Mouse (Mus musculus): ENCODE results near the gene Rbm26. TPM values are rescaled to one million over a fixed set of nuclear protein-coding genes. Genes with fewer than 3 reads are reported as not detected.

The Rbm26 gene
- total RNA-seq, 4 experiments from 2014 or later, result 40.0 to 69.5 (median 47.2) TPM

DNA sequence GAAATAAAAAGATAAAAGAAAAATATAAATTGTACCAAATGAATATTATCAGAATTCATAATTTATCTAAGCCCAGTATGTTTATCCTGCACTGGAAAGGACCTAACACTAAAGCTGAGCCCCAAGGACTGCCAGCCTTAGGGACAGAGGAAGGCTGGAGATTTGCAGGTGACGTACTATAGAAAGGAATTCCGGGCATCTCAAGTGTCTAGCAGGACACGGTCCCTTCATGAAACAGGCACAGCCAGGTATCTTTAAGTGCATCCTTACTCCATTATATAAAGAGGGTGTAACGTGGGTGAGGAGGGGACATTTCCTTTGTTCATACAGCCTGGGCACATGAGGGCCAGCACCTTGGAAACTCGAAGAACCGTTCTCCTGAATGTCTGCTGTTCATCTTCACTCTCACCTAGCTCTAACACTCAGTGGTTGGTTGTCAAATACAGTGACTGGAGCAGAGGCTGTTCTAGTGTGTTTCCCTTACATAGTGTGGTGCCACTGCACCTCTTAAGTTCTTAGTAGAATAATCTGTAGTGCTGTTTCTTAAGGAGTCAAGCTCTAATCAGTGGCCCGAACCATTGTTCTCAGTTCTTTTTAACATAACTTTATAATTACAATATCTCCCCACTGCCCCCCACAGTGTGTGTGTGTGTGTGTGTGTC, 91.7 kb downstream of the Rbm26 start:
- no peak for DNase-seq

DNA sequence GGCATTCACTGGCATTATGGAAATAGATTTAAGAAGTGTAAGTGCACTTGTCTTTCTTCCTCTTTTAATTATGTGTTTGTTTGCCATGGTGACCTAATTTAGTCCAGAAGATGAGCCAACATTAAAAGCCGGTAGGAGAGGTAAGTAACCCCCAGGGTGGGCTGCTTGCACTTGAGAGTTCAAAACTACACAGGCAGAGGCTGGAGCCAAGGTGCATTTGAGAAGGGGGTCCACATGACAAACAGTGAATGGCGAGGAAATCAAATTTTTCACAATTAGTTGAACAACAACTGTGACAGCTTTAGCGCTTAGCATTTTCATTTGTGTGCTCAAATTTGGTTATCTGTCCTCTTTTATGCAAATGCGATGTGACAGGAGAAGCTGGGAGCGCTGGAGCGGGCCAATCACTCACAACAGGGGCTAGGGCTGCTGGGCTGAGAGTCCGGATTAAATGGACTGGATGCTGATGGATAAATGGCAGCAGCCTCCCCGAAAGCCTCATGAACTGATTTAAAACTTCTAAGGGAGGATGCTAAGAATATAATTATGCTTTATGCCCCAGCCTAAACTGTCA, 92.3 kb downstream of the Rbm26 start:
- no peak for DNase-seq

DNA sequence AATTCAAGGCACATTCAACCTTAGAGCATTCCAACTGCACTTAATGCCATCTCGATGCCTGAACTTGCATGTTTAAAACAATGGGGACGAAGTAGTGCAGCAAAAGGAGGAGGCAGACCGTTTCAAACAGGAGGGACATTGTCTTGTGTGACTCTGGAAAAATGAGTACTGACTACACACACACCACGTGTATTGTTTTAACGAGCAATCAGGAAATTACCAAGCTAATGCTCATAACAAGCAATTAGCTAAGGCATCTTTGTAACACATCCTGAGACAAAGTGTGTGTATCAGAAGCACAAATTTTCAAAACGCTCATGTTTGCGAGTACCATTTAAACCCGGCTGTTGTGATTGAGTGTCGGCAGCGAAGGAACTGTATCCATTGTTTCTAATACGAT, 93.0 kb downstream of the Rbm26 start:
- no peak for DNase-seq

DNA sequence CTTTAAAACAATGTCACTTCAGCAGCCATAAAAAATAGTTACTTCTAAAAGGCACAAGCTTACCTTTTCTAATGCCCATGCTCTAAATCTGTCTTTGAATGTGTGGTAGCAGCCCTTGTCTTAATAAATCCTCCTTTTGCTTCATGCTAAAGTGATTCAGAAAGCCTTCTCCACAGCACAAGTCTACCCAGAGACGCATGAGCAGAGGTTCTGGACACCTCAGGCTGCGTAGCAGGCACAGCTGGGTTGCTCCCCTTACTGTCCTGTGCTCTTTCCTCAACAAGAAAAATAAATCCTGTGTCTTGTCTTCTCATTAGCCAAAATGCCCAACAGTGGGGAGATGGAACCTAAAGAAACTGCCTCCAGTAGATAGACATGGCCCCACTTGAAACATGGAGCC, 102.4 kb downstream of the Rbm26 start:
- no peak for DNase-seq

DNA sequence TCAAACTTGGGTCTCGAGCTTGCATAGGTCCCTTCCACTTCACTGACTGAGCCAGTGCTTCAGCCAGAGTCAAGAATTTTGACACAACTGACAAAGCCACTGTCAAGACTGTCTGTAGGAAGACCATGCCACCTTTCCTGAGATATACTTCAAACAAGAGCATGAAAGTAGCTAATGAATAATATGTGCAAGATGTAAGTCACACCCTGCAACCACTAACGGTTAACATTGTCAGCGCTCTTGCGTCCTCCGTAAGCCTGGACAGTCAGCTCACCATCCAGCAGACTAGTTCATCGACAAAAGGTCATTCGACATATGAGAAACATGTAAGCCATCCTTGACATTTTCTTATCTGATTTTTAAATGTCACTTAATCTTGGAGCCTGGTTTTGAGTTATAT, 102.8 kb downstream of the Rbm26 start:
- no peak for DNase-seq

DNA sequence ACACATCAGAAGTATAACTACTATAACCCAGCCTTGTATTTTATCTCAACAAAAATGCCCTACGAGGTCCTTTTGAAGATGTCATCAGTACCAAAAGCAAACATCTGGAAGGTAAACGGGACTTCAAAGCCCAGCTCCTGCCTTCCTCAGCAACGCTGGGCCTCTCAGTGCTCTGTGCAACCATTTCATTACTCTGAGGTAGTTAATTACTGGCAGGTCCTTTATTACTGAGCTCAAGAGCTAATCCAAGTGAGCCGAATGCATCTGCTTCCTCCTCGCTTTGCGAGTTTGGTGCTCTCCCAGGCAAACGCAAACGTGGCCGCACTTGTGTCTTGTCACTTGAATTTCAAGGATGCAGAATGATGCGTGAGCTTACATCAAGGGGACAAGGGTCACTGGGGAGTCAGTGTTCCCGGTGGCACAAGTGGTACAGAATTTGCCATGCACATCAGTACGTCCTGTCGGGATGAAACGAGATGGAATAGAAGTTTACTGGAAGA, 106.1 kb downstream of the Rbm26 start:
- no peak for DNase-seq

DNA sequence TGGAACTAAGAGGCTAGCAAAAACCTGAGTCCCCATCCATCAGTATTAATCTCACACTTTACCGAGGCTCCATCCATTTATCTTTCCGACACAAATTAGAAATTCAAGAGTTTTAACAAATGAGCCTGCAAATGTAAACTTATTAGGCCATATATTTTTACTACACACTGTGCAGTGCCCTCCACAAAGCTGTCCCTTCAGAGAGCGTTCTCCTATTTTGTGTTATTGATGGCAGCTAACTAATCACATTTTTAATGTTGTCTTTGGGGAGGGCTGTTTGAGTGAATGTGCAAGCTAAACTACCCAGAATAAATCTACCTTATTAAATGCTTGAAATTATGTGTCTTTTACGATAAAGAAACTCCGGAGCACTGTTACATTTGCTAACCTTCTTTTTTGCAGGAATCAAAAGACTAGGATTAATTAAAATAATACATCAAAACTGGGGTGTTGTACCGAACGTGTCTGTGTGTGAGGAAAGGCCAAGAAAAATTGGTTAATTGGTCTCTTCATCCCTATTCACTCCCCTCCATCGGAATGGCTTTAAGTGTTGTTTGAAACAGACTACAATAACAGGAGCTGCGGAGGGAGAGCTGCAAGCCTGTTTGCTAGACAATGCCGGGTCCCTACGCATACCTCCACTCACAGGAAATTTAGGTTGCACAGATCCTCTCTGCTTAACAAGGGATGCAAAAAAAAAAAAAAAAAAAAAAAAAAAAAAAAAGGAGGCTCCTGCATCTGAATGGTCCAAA, 106.7 kb downstream of the Rbm26 start:
- DNase-seq, result no peak

DNA sequence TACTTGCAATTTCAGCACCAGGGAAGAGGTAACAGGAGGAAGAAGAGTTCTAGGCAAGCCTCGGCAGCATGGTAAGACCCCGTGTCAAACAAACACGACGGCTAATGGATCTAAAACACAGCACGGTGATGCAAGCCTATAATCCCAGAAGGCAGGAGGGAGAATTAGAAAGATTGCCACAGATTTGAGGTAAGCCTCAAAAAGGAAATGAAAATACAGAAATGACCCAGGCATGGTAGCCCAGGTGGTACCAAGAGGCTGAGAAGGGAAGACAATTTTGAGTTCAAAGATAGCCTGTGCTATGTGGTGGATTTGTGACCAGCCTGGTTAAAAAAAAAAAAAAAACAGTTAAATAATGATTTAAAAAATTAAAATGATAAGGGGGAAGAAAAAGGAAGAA, 109.1 kb downstream of the Rbm26 start:
- DNase-seq, result no peak

DNA sequence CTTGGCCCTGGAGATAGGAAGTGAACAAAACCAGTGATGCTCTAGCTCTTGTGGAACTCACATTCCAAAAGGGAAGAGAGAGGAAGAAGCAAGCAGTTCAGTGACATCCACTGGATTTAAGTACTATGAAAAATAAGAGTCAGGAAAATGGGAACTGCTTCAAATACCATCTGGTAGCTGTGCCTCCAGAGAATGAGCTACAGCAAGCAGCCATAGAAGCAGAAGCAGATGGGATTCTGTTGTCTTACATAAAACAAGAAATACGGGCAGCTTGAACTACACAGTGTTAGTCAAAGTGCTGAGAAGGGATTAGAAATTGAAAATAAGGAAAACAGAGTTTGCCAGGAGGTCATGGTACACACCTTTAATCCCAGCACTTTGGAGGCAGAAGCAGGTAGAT, 112.9 kb downstream of the Rbm26 start:
- no peak for DNase-seq

DNA sequence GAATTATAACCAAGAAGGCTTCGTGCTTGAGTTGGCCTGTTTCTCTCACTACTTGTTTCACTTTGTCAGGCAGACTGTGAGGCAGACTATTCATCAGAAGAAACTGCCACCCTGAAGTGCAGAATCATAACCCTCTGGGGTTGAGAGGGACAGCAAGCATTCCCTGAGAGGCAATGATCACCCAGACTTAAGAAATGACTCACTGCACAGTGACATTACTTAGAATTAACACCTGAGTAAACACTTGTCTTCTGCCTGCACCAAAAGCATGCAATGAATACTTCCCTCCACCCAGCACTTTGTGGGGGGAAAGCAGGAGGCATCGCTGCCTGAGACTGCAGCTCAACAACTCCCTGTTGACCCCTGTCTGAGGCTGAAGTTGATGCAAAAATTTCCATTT, 115.9 kb downstream of the Rbm26 start:
- no peak for DNase-seq

DNA sequence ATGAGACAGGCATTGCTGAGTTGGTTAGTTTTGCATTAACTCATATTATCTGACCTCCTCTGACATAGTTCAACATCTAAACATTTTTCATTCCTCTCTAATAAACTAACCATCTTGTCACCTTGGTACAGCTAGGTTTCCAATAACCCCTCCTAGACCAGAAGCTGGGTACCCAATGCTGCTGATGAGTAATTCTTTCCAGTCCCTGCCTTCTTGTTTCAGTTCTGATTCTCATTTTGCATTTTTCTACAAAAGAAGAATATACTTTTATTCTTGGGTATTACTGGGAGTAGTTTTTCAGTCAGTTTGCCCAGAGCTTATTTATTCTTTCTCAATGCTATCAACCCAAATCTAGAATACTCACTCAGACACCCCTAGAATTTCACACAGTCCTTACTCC, 119.2 kb downstream of the Rbm26 start:
- no peak for DNase-seq

Other genes with a start within 250 kb of the Rbm26 start
- 10 to 100 TPM; 39.5 to 42.7 (median 40.2) TPM for gene Ndfip2, start 81.2 kb upstream of the Rbm26 start, total RNA-seq (2022)

All from adrenal gland, adult 8-10 months (tissue).